Mouse (Mus musculus) embryonic facial prominence, embryonic 15.5 days (tissue): ENCODE measurements around the gene Ptges. TPM values are rescaled to one million over a fixed set of nuclear protein-coding genes. Genes with fewer than 3 reads are reported as not detected.

ENCODE experiments used
- ATAC-seq: fragments of 200-750 bp; cut with Nextera tagmentation; 2 replicates; pipeline ENCODE4 v1.8.0; 2017; ENCODE audit warnings: low read depth, moderate TSS enrichment; ENCODE audit not compliant: insufficient number of reproducible peaks, low FRiP score, low TSS enrichment
- H3K27ac ChIP-seq: fragments of 300-500 bp; sonication (generic); replicated peaks from 2 replicates; pipeline ENCODE4 v1.5.1; 2015; ENCODE audit warnings: mild to moderate bottlenecking, inconsistent platforms
- H3K27me3 ChIP-seq: fragments of 300-500 bp; sonication (generic); 2 replicates; pipeline ENCODE4 v1.6.1; 2015; ENCODE audit warnings: inconsistent platforms
- H3K36me3 ChIP-seq: fragments of 300-500 bp; sonication (generic); 2 replicates; pipeline ENCODE4 v1.6.1; 2015; ENCODE audit warnings: mild to moderate bottlenecking, inconsistent platforms
- H3K4me1 ChIP-seq: fragments of 300-500 bp; sonication (generic); 2 replicates; pipeline ENCODE4 v1.6.1; 2015; ENCODE audit warnings: inconsistent platforms
- H3K4me2 ChIP-seq: fragments of 300-500 bp; sonication (generic); replicated peaks from 2 replicates; pipeline ENCODE4 v1.6.1; 2015; ENCODE audit warnings: mild to moderate bottlenecking, inconsistent platforms
- H3K4me3 ChIP-seq: fragments of 300-500 bp; sonication (generic); replicated peaks from 2 replicates; pipeline ENCODE4 v1.5.1; 2015; ENCODE audit warnings: mild to moderate bottlenecking, inconsistent platforms
- H3K9ac ChIP-seq: fragments of 300-500 bp; sonication (generic); 2 replicates; pipeline ENCODE4 v1.6.1; 2015; ENCODE audit warnings: inconsistent platforms
- H3K9me3 ChIP-seq: fragments of 300-500 bp; sonication (generic); replicated peaks from 2 replicates; pipeline ENCODE4 v1.6.1; 2016; ENCODE audit warnings: inconsistent platforms
- WGBS: fragments of 180-500 bp; shearing (Covaris S2); methylation state at CpG from one replicate; pipeline ENCODE4 v1.1.7; 2015; 5-methylcytosine and 5-hydroxymethylcytosine counted together
- polyA plus RNA-seq: library from polyadenylated mRNA; unstranded; fragments of >200 nt; fragmentation: Nextera tagmentation; extraction: Ambion mirVana; gene quantifications from 2 replicates; pipeline ENCODE4 v1.2.1, GENCODE M21; 2015

Ptges gene
- polyA plus RNA-seq, 1 experiment from 2014 or later: 32.4 TPM

DNA sequence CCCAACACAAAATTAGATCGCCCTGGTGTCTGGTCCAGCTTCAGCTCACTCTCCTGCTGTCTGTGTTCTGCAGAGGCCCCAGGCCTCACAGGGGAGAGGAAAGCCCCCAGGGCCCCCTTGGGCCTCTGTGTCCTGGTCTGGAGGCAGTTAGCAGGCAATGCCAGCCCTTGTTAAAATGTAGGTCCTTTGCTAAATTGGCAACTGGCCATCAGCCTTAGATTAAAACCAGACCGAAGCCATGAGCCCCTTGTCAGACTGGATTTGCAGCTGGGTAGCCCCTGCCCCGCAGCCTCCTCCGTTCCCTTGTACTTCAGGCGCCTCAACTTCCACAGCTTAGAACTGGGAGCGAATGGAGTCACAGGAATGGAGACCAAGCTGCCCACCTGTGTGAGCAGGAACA is 57.0 kb downstream of the Ptges start:
- no peaks in the 10 kb centered on the region for H3K9me3 ChIP-seq
- ATAC-seq: no peak
- H3K27me3 ChIP-seq: no peaks in the 10 kb centered on the region
- H3K4me3 ChIP-seq: no peak overlapping the region
- 0 out of 2 replicates have a peak overlapping the region, but pooled peaks have one; percentile 12 for H3K9ac ChIP-seq
- H3K4me2 ChIP-seq: no peak overlapping the region
- WGBS: 15% methylated on average over 6 of the region's 6 CpGs
- H3K36me3 ChIP-seq: no peaks in the 10 kb centered on the region
- peak overlapping the region; percentile 92 for H3K27ac ChIP-seq
- H3K4me1 ChIP-seq: peaks cover 70% of the 10 kb centered on the region

DNA sequence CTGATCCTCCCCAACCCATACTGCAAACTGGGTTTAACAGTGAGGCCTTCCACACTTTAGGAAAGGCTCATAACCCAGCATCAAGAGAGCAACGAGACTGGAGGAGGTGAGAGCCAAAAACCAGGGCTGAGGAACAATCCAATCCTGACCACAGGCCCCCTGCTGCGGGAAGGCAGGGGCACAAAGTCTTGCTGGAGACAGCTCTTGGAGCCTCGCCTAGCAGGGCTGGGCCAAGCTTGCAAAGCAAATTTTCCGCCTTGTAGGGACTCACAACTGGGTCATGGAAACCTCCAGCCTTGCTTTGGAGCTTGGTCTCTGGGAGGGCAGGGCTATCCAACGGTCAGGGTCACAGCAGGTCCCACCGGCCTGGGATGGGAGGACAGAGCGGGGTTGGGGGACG is 58.8 kb downstream of the Ptges start:
- Histone ChIP-seq H3K4me3 (no peak overlapping the region), H3K9ac (no peak overlapping the region), H3K4me1 (peaks cover 66% of the 10 kb centered on the region), H3K27ac (peak overlapping the region; percentile 92), H3K27me3 (no peaks in the 10 kb centered on the region), H3K36me3 (no peaks in the 10 kb centered on the region), H3K4me2 (no peak overlapping the region; the same call in 1 of the 2 replicates), H3K9me3 (no peaks in the 10 kb centered on the region)
- ATAC-seq: peak; percentile 75
- WGBS: 41% methylated on average over 8 of the region's 8 CpGs

DNA sequence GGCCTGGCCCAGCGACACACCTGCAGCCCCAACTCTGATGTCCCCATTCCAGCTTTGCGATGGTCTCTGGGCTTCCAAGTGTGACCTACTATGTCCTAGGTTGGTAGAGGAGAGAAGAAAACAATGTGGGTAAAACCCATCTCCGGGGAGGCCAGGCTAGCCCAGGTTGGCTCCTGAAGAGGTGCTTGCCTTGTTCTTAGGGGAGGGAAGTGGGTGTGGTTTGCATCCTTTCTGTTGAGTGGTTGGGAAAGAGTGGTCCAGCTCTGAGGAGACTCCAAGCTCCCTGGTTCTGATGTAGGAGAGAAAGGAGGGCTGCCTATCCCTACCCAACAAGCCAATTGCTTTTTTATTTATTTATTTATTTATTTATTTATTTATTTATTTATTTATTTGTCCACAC is 64.2 kb downstream of the Ptges start:
- Histone ChIP-seq H3K4me2 (peak overlapping the region; percentile 58), H3K27ac (peak overlapping the region; percentile 84), H3K9ac (no peak overlapping the region), H3K27me3 (no peaks in the 10 kb centered on the region), H3K9me3 (no peaks in the 10 kb centered on the region), H3K4me3 (peak overlapping the region; percentile 36), H3K4me1 (peaks cover 66% of the 10 kb centered on the region), H3K36me3 (no peaks in the 10 kb centered on the region)
- no peak for ATAC-seq
- WGBS: 53% methylated on average over 3 of the region's 3 CpGs

DNA sequence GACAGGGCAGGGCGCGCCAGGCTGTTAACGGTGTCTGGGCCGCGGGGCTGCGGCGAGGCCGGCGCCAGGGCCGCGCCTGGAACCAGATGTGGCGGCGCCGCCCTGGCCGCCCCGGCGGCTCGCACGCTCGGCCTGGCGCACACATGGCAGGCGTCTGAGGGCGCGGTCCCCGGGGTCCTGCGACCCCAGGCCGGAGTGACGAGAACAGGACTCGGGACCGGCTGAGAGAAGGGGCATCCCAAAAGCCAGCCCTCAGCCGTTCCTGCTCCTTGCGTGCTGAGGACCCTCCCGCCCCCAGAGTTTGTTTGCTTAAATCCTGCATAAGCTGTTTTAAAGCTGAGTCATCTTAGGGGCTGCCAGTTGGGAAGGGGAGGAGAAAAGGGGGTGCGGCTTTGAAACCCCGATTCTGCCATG is 64.7 kb downstream of the Ptges start:
- Histone ChIP-seq H3K27ac (peak overlapping the region; percentile 84), H3K9me3 (no peaks in the 10 kb centered on the region), H3K4me1 (peaks cover 63% of the 10 kb centered on the region), H3K9ac (no peak overlapping the region), H3K4me3 (peak overlapping the region; percentile 36), H3K4me2 (peak overlapping the region; percentile 58), H3K27me3 (no peaks in the 10 kb centered on the region), H3K36me3 (no peaks in the 10 kb centered on the region)
- 1% methylated on average over 35 of the region's 35 CpGs for WGBS
- ATAC-seq: peak; percentile 76

DNA sequence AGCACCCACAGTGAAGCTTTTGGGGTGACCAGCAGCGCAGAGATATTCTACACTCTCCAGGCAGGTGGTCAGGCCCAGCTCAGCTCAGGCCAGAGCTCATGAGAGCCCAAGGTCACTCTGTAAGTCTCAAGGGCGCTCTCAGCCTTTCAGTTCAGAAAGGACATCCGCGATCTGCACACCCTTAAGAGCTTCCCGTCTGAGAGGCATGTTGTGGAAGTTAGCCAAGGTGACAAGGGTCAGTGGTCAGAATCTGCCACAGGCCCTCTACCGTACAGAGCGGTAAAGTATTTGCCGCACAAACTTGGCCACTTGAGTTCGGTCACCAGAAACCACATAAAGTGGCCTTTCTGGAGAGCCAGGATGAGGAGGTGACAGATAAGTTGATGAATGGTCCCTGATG is 66.1 kb downstream of the Ptges start:
- Histone ChIP-seq H3K36me3 (no peaks in the 10 kb centered on the region), H3K4me1 (peaks cover 70% of the 10 kb centered on the region), H3K4me2 (no peak overlapping the region), H3K27ac (peak overlapping the region; percentile 84; the same call in 1 of the 2 replicates), H3K9me3 (no peaks in the 10 kb centered on the region), H3K4me3 (no peak overlapping the region), H3K27me3 (no peaks in the 10 kb centered on the region), H3K9ac (no peak overlapping the region)
- WGBS: 63% methylated on average over 9 of the region's 9 CpGs
- ATAC-seq: no peak

DNA sequence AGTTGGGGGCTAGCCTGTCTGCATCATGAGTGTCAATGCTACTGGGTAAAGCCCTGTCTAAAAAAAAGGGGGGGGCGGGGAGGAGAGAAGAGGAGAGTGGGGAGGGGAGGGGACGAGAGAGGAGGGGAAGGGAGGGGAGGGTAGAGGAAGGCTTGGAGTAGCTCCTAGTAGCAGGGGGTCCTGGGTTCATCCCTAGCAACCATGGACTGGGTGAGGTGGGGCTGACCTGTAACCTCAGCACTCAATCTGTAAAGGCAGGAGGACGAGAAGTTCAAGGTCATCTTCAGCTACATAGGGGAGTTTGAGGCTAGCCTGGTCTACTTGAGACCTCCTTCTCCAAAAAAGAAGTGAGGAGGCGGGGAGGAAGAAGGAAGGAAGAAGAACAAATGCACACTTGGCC is 67.6 kb downstream of the Ptges start:
- Histone ChIP-seq H3K9me3 (no peaks in the 10 kb centered on the region), H3K4me1 (peaks cover 83% of the 10 kb centered on the region), H3K9ac (no peak overlapping the region), H3K4me2 (no peak overlapping the region), H3K36me3 (no peaks in the 10 kb centered on the region), H3K27ac (no peak overlapping the region), H3K4me3 (no peak overlapping the region), H3K27me3 (no peaks in the 10 kb centered on the region)
- WGBS: 68% methylated on average over 4 of the region's 4 CpGs
- no peak for ATAC-seq

DNA sequence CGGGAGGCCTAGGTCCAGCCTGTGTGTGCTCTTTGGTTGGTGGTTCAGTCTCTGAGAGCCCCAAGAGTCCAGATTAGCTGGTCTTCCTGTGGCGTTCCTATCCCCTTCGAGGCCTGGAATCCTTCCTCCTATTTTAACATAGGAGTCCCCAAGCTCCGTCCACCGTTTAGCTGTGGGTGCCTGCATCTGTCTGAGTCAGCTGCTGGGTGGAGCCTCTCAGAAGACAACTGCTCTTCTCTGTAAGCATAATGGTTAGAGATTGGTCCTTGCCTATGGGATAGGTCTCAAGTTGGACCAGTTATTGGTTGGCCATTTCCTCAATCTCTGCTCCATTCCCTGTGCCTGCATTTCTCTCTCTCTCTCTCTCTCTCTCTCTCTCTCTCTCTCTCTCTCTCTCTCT is 69.9 kb downstream of the Ptges start:
- H3K27ac ChIP-seq: peak overlapping the region; percentile 55
- H3K27me3 ChIP-seq: no peaks in the 10 kb centered on the region
- 67% methylated on average over 5 of the region's 5 CpGs for WGBS
- H3K9ac ChIP-seq: no peak overlapping the region
- no peak overlapping the region for H3K4me3 ChIP-seq
- H3K36me3 ChIP-seq: no peaks in the 10 kb centered on the region
- no peak overlapping the region for H3K4me2 ChIP-seq
- ATAC-seq: no peak
- H3K9me3 ChIP-seq: no peaks in the 10 kb centered on the region
- peaks cover 88% of the 10 kb centered on the region for H3K4me1 ChIP-seq

DNA sequence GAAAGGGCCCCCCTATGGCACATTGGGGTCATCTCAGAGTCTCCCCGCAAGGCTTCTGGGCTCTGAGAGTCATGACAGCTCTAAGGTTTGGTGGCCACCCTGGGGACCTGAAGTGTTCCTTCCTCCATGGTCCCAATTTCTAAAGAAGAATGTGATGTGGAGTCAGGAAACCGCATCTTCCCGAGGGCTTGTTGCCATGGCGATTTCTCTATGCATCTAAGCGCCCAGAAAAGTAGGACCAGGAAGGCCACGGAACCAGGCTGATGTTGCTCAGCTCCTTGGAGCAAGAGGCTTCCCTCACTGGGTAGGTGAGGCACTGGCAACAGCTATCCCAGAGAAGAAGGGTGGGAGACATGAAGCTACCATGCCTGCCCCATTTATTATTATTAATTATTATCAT is 72.6 kb downstream of the Ptges start:
- H3K27me3 ChIP-seq: no peaks in the 10 kb centered on the region
- no peaks in the 10 kb centered on the region for H3K36me3 ChIP-seq
- H3K4me3 ChIP-seq: no peak overlapping the region
- H3K4me1 ChIP-seq: peaks cover 88% of the 10 kb centered on the region
- H3K27ac ChIP-seq: no peak overlapping the region
- no peak overlapping the region for H3K9ac ChIP-seq
- H3K9me3 ChIP-seq: no peaks in the 10 kb centered on the region
- no peak for ATAC-seq
- no peak overlapping the region for H3K4me2 ChIP-seq
- 53% methylated on average over 6 of the region's 6 CpGs for WGBS

DNA sequence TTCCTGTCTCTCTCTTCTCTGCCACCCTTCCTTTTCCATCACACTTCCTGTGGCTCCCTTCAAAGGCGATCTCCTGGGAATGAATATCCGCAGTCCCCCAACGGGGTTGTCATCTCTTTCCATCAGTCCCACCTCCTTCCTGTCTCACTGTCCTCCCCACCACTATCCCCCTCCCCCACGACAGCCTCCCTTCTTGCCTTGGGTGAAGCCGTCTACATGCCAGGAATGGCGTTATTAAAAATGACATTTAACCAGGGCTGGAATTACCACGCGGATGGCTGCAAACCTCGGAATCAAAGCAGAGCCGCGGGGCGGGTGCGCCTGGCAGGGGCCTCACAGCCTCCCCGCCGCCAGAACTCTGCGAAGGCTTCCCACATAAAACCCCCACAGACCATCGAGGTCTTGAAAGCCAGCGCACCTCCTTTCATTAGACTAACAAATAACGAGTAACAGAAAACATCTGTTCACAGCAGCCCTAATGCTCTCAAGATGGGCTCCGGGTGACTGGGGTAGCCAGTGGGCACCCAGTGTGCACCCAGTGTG is 76.8 kb downstream of the Ptges start:
- Histone ChIP-seq H3K36me3 (no peaks in the 10 kb centered on the region), H3K4me3 (no peak overlapping the region), H3K27me3 (no peaks in the 10 kb centered on the region), H3K4me1 (peaks cover 88% of the 10 kb centered on the region), H3K9me3 (no peaks in the 10 kb centered on the region), H3K27ac (peak overlapping the region; percentile 87), H3K9ac (no peak overlapping the region), H3K4me2 (peak overlapping the region; percentile 25; the same call in 1 of the 2 replicates)
- ATAC-seq: peak; percentile 51; the same call in 1 of the 2 replicates
- WGBS: 10% methylated on average over 20 of the region's 20 CpGs

DNA sequence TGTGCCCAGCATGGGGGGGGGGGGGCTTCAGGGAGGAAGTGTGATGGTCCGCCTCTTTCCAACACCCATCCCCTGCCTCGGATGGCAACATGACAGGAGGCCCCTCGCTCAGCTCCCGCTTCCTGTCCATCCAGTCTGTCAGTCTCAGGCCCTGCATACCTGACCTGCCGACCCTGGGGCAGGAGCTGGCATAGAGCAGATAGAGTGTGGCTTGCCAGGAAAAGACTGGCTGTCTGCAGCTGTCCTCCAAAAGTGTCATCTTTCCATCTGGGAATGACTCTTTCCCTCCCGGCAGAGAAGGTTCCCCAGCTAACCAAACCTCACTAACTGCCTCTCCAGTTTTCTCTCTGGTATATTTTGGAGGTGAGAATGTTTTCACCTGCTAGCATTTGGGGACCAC is 79.1 kb downstream of the Ptges start:
- H3K27ac ChIP-seq: peak overlapping the region; percentile 87
- H3K4me2 ChIP-seq: 0 out of 2 replicates have a peak overlapping the region, but pooled peaks have one; percentile 3
- no peaks in the 10 kb centered on the region for H3K9me3 ChIP-seq
- H3K9ac ChIP-seq: no peak overlapping the region
- WGBS: 30% methylated on average over 6 of the region's 6 CpGs
- H3K27me3 ChIP-seq: 0 out of 2 replicates have a peak, but pooled peaks cover 2% of the 10 kb centered on the region
- peaks cover 86% of the 10 kb centered on the region for H3K4me1 ChIP-seq
- no peak overlapping the region for H3K4me3 ChIP-seq
- ATAC-seq: no peak
- H3K36me3 ChIP-seq: no peaks in the 10 kb centered on the region

DNA sequence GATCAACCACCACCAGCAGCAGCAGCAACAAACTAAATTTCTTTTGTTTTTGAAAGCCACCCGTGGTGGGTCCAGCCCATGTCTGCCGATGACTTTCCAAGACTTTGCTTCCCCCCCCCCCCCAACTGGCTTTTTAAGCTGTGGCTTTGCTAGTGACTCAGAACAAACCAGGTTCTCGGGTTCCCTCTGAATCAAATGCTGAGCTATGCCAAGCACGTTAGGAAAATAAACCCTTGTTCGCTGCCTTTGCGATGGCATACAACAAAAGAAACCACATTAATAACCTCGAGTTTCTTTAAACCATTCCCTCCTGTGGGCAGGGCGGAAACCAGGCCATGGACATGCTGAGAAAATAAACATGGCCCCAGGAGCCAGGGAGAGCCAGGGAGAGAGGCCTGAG is 81.5 kb downstream of the Ptges start:
- H3K36me3 ChIP-seq: no peaks in the 10 kb centered on the region
- ATAC-seq: no peak
- peak overlapping the region; percentile 72; the same call in 1 of the 2 replicates for H3K4me2 ChIP-seq
- H3K4me1 ChIP-seq: peaks cover 74% of the 10 kb centered on the region
- H3K27me3 ChIP-seq: 0 out of 2 replicates have a peak, but pooled peaks cover 2% of the 10 kb centered on the region
- H3K4me3 ChIP-seq: no peak overlapping the region
- H3K27ac ChIP-seq: peak overlapping the region; percentile 55; the same call in 1 of the 2 replicates
- 24% methylated on average over 8 of the region's 8 CpGs for WGBS
- H3K9ac ChIP-seq: no peak overlapping the region
- no peaks in the 10 kb centered on the region for H3K9me3 ChIP-seq

DNA sequence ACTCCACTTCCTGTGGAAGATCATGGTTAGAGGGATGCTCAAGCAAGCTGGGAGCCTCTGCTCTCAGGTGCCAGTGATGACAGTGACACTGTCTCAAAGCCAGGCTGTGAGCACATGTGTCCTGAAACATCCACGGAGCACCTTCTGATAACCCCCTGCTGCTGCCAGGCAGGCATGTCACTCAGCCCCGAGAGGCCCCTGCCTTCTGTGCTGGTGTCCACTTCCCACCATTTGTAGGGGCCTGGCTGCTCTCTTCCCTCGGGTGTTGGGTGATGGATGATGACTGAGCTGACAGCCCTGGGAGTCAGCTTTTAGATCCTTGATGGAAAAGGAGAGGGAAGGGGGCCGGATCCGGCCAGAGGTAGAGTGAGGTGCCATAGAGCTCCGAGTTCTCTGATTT is 82.9 kb downstream of the Ptges start:
- 13% methylated on average over 6 of the region's 6 CpGs for WGBS
- Histone ChIP-seq H3K36me3 (no peaks in the 10 kb centered on the region), H3K27ac (peak overlapping the region; percentile 55; the same call in 1 of the 2 replicates), H3K4me3 (peak overlapping the region; percentile 56), H3K4me2 (peak overlapping the region; percentile 72), H3K9ac (peak overlapping the region; percentile 54; the same call in 1 of the 2 replicates), H3K27me3 (0 out of 2 replicates have a peak, but pooled peaks cover 2% of the 10 kb centered on the region), H3K9me3 (no peaks in the 10 kb centered on the region), H3K4me1 (peaks cover 67% of the 10 kb centered on the region)
- no peak for ATAC-seq
